Mouse (Mus musculus) G1E (cell line): ENCODE measurements around the gene Tpte. TPM values are rescaled to one million over a fixed set of nuclear protein-coding genes. Genes with fewer than 3 reads are reported as not detected.

Experiments used
- ATAC-seq: 2 replicates; pipeline ENCODE4 v1.8.0; 2016; ENCODE audit warnings: mild to moderate bottlenecking; ENCODE audit not compliant: insufficient number of reproducible peaks, poor library complexity, low FRiP score, severe bottlenecking; ENCODE audit errors: extremely low read depth
- DNase-seq: peaks from one replicate; pipeline ENCODE4 v3.0.0; 2012; ENCODE audit warnings: low spot score
- H3K27me3 ChIP-seq: 2 replicates; pipeline ENCODE4 v1.6.1; 2012; ENCODE audit warnings: mild to moderate bottlenecking, low read length, inconsistent platforms; ENCODE audit not compliant: insufficient read depth
- H3K36me3 ChIP-seq: replicated peaks from 2 replicates; pipeline ENCODE3; 2012; ENCODE audit warnings: mild to moderate bottlenecking, inconsistent platforms
- H3K4me1 ChIP-seq: 2 replicates; pipeline ENCODE4 v1.6.1; 2012; ENCODE audit warnings: low read depth, low read length, inconsistent platforms, mixed read lengths; ENCODE audit not compliant: insufficient read depth
- H3K4me3 ChIP-seq: 2 replicates; pipeline ENCODE4 v1.5.1; 2012; ENCODE audit warnings: low read depth, mild to moderate bottlenecking, inconsistent platforms, low read length, moderate library complexity, mixed read lengths
- H3K9me3 ChIP-seq: replicated peaks from 2 replicates; pipeline ENCODE4 v1.6.1; 2012; ENCODE audit warnings: inconsistent platforms
- CTCF ChIP-seq: IDR thresholded peaks from 2 replicates; pipeline ENCODE4 v1.5.1; 2012; ENCODE audit warnings: low read depth, low read length, inconsistent platforms, mixed read lengths
- GATA1 ChIP-seq: IDR thresholded peaks from 2 replicates; pipeline ENCODE4 v1.6.1; 2012; ENCODE audit warnings: borderline replicate concordance, low read length, inconsistent platforms, mixed read lengths
- GATA2 ChIP-seq: IDR thresholded peaks from 2 replicates; pipeline ENCODE4 v1.6.1; 2012; ENCODE audit warnings: low read depth, low read length, inconsistent platforms, borderline replicate concordance
- POLR2AphosphoS5 ChIP-seq: IDR thresholded peaks from 2 replicates; pipeline ENCODE4 v1.6.1; 2012; ENCODE audit warnings: low read depth, low read length, inconsistent platforms; ENCODE audit not compliant: insufficient replicate concordance
- TAL1 ChIP-seq: conservative IDR thresholded peaks from 2 replicates; pipeline ENCODE4 v1.6.1; 2012; ENCODE audit warnings: low read depth, low read length, inconsistent platforms, mixed read lengths
- polyA plus RNA-seq: library from polyadenylated mRNA; stranded (reverse); fragments of >175 nt; gene quantifications from 2 replicates; pipeline ENCODE4 v1.2.3, GENCODE M21; 2012
- total RNA-seq, 2 experiments: library from RNA; stranded (forward) in 1 of 2; stranded (reverse) in 1 of 2; fragments of 200-1000 nt in 1 of 2; fragments of >200 nt in 1 of 2; fragmentation: Nextera tagmentation in 1 of 2; gene quantifications; 2 replicates each; pipeline ENCODE4 v1.2.3; 2014 to 2017

The Tpte gene
- total RNA-seq (2014; fragmentation: Nextera tagmentation) (not detected in 2 replicates), total RNA-seq (2017) (0.05 and 0.06 TPM in 2 replicates), polyA plus RNA-seq (not detected in 2 replicates)

DNA sequence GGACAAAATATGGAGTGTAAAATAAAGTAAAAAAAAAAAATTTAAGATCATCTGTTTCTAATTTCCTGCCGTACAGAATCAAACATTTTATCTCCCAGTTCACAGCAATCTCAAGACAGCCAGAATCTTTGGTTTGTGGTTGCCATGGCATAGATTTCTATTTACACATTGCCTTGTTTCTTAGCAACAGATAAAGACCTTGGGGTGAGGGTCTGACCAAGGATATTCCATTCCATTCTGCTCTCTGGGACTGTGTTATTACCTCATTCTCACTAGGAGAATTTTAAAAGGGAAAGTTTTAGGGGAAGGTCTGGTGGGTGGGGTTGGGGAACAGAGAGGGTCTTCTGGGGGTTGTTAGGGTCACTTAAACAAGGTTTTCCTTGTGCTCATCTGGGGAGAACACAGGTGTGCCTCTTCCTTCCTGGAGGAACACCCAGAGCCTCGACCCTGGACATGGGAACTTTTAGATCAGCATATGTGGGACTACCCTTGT is at the start of gene Tpte:
Gene Tpte, plus strand, starts transcription at position 443 of the 493 bp plus-strand sequence.
- TF ChIP-seq GATA2, result no peak
- TF ChIP-seq GATA1, result no peak
- TF ChIP-seq CTCF, result no peak
- no peak for TF ChIP-seq TAL1
- no peak for TF ChIP-seq POLR2AphosphoS5
- no peaks in the 10 kb centered on the region for H3K36me3 ChIP-seq
- no peak within 1 kb of the TSS for H3K4me3 ChIP-seq

DNA sequence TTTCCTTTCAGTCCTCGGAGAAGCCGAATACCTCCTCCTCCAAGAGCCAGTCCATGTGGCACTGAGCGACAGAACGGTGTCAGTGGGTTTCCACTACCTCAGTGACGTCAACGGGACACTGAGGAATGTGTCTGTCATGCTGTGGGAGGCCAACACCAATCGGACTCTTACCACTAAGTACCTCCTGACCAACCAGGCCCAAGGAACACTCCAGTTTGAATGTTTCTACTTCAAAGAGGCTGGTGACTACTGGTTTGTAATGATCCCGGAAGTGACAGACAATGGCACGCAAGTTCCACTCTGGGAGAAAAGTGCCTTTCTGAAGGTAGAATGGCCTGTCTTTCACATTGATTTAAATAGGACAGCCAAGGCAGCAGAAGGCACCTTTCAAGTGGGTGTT is 40.3 kb upstream of the Tpte start:
- Histone ChIP-seq H3K4me3 (no peak overlapping the region), H3K27me3 (peaks cover 20% of the 10 kb centered on the region), H3K36me3 (no peaks in the 10 kb centered on the region), H3K4me1 (no peaks in the 10 kb centered on the region), H3K9me3 (no peaks in the 10 kb centered on the region)
- DNase-seq (no peak), ATAC-seq (no peak)
- TF ChIP-seq TAL1 (no peak), CTCF (no peak), POLR2AphosphoS5 (no peak)

More for the DNA sequence above, at the start of gene Tpte:
- Histone ChIP-seq H3K9me3 (no peaks in the 10 kb centered on the region), H3K4me1 (no peaks in the 10 kb centered on the region), H3K27me3 (peaks cover 9% of the 10 kb centered on the region)
- DNase-seq, result no peak
- ATAC-seq, result no peak

GRCm38 (mm10) chr8:22245663-22246062 is 37.6 kb upstream of the Tpte start:
- DNase-seq (no peak), ATAC-seq (no peak)
- peaks cover 16% of the 10 kb centered on the region for H3K27me3 ChIP-seq
- no peak for TF ChIP-seq GATA1
- no peak for TF ChIP-seq POLR2AphosphoS5
- TF ChIP-seq CTCF, result no peak
- TF ChIP-seq GATA2, result no peak
- no peak for TF ChIP-seq TAL1
- no peaks in the 10 kb centered on the region for H3K9me3 ChIP-seq
- no peaks in the 10 kb centered on the region for H3K4me1 ChIP-seq
- no peak overlapping the region for H3K4me3 ChIP-seq
- H3K36me3 ChIP-seq, result no peaks in the 10 kb centered on the region

DNA sequence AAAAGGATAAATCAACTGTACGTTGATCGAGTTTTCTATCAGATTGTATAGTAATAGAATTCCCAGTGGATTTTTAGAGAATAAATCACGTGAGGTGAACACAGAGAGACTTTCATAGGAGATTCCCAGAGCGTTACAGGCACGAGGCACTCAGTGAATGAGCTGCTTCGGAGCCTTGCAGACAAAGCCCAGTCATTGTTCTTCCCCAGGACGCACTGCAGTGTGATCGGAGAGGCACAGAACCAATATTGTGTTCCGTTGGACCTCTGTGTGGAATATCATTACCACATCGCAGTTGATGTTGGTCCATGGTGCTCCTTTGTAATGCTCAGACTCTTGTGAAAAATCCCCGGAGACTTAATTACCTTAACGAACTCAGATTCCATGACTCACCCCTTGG is 35.3 kb upstream of the Tpte start:
- DNase-seq (no peak), ATAC-seq (no peak)
- peaks cover 17% of the 10 kb centered on the region for H3K27me3 ChIP-seq
- H3K4me3 ChIP-seq, result no peak overlapping the region
- H3K9me3 ChIP-seq, result no peaks in the 10 kb centered on the region
- H3K36me3 ChIP-seq, result no peaks in the 10 kb centered on the region
- H3K4me1 ChIP-seq, result no peaks in the 10 kb centered on the region
- TF ChIP-seq GATA1 (no peak), GATA2 (no peak), POLR2AphosphoS5 (no peak), TAL1 (no peak), CTCF (no peak)

DNA sequence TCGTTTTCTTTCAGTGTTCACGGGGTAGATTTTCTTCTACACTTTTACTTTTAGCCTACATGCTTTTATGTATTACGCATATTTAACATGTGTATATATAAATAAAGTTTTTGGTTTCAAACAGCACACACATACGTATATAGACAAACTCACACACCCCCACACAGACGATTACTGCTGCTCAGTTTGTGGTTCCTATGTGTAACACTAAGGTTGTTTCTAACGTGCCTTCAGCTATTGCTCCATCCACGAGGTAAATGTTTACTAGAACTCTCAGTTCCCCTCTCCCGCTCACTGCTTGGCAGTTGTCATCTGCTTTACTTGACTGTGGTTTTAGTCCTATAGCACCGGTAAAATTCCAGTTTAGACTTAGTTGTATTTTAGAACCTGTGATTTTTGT is 34.2 kb upstream of the Tpte start:
- Histone ChIP-seq H3K27me3 (peaks cover 15% of the 10 kb centered on the region), H3K9me3 (no peaks in the 10 kb centered on the region), H3K4me1 (no peaks in the 10 kb centered on the region), H3K36me3 (no peaks in the 10 kb centered on the region), H3K4me3 (no peak overlapping the region)
- TF ChIP-seq TAL1 (no peak), POLR2AphosphoS5 (no peak), GATA2 (no peak), CTCF (no peak), GATA1 (no peak)
- DNase-seq, result no peak
- no peak for ATAC-seq

DNA sequence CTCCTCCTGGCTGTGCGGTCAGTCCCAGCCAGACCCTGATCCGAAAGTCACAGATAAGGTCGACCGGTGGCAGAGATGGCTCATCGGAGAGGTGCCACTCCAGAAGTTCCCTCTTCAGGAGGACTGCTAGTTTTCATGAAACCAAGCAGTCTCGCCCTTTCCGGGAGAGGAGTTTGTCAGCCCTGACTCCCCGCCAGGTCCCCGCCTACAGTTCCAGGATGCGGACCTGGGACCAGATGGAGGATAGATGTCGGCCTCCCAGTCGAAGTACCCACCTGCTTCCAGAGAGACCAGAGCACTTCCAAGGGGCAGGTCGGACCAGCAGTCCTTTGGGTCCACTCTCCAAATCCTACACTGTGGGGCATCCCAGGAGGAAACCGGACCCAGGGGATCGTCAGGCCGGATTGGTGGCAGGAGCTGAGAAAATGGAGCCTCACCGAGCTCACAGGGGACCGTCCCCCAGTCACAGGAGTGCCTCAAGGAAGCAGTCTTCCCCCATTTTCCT is 24.2 kb upstream of the Tpte start:
- TF ChIP-seq CTCF (no peak), POLR2AphosphoS5 (no peak), TAL1 (no peak), GATA2 (no peak), GATA1 (no peak)
- DNase-seq, result no peak
- no peaks in the 10 kb centered on the region for H3K4me1 ChIP-seq
- no peak overlapping the region for H3K4me3 ChIP-seq
- H3K9me3 ChIP-seq, result peaks cover 9% of the 10 kb centered on the region
- peaks cover 9% of the 10 kb centered on the region; the same call in 1 of the 2 replicates for H3K27me3 ChIP-seq
- no peaks in the 10 kb centered on the region for H3K36me3 ChIP-seq
- ATAC-seq, result no peak

DNA sequence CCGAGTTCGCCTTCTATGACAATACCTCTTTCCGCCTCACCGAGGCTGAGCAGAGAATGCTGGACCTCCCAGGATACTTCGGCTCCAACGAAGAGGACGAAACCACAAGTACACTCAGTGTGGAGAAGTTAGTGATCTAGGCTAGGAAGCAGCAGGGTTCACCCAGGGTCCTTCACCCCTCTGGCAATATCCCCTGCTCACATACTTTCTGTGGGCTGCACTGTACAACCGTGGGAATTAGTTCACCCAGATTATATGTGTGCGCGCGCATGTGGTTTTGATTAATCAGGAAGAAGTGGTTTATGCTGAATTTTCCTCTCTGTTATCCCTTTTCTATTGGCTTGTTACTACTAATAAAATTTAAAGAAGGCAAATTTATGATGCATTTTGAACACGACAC is 23.7 kb upstream of the Tpte start:
- ATAC-seq, result no peak
- H3K27me3 ChIP-seq, result peaks cover 9% of the 10 kb centered on the region; the same call in 1 of the 2 replicates
- no peak for DNase-seq
- peaks cover 9% of the 10 kb centered on the region for H3K9me3 ChIP-seq
- TF ChIP-seq TAL1, result no peak
- TF ChIP-seq GATA2, result no peak
- no peak for TF ChIP-seq GATA1
- TF ChIP-seq POLR2AphosphoS5, result no peak
- TF ChIP-seq CTCF, result no peak
- H3K36me3 ChIP-seq, result no peaks in the 10 kb centered on the region
- no peaks in the 10 kb centered on the region for H3K4me1 ChIP-seq
- no peak overlapping the region for H3K4me3 ChIP-seq
